Mouse (Mus musculus) heart, adult 8-10 months (tissue): ENCODE measurements around the gene Glipr1l3. TPM values are rescaled to one million over a fixed set of nuclear protein-coding genes. Genes with fewer than 3 reads are reported as not detected.
"Not testable (repeated sequence)": the region's sequence is repeated elsewhere in the genome, so short reads cannot be mapped to it uniquely, and the experiment has no call there.

Experiments used
- DNase-seq: peaks from one replicate; pipeline ENCODE4 v3.0.0; 2022; ENCODE audit warnings: low spot score
- total RNA-seq, 4 experiments: library from RNA; stranded (reverse); gene quantifications; 2 replicates each; pipeline ENCODE4 v1.2.4; 2022

Gene Glipr1l3
- total RNA-seq, result not detected

- peak; percentile 8 for DNase-seq
These were observed at the start of gene Glipr1l3 for GRCm38 (mm10) chr10:112159882-112160560. TSS of gene Glipr1l3 (minus strand) at chr10:112160327.

DNA sequence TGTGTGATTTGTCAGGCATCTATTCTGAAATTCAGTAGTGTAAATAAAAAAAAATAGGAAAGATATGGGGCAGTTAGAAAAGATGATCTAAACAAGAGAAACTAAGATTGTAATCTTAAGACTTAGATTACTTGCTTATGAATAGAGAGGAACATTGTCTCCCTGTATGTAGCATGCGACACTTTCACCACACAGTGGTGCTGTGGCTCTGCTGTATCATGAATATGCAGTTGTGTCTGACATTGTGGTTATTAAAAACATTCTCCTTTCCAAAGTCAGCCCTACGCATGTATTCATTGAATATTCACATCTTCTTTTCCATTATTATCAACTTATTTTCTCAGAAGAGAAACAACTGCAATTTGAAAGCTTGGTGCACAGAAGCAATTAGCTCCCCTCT is 43.3 kb upstream of the Glipr1l3 start:
- no peak for DNase-seq

- DNase-seq, result not testable (repeated sequence)
These were observed 33.8 kb upstream of the Glipr1l3 start for GRCm38 (mm10) chr10:112193919-112194318.

DNA sequence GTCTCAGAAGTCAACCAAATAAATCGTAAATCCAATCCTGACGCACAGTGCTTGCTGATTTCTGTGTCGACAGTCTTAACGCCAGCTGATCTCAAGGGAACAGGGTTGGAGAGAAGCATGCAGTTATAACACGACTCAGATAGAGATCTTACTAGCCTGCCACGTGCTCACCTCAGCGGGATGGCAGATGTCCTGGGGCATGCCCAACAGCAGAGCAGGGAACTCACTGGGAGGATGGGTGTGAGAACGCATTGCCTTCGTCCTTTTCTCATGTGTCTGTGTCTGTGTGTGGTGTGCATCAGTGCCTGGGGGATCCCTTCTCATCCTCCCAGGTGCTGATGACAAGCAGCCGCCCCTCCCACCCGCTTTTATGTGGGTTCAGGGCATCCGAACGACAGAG is 16.9 kb upstream of the Glipr1l3 start:
- not testable (repeated sequence) for DNase-seq

GRCm38 (mm10) chr10:112163168-112163766 is 3.1 kb upstream of the Glipr1l3 start, which contains the start of gene Caps2:
TSS of gene Caps2 (plus strand) at chr10:112163621.
- no peak for DNase-seq

DNA sequence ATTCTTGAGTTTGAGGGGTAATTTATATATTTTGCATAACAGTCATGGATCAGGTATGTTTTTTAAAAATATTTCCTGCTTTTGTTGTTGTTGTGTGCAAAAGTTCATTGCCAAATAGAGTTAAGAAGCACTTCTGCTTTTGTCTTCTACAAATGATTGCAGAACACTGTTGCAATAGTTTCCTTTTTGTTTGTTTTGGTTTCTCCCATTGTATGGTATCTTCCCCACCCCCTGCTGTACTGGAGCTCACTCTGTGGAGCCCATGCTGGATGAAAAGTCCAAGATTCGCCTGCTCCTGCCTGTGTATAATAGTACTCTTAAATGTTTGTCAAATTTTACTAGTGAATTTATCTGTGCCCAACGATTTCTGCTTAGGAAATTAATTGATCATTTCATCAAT is 20.3 kb downstream of the Glipr1l3 start:
- DNase-seq, result no peak

GRCm38 (mm10) chr10:112138871-112139430 is 21.2 kb downstream of the Glipr1l3 start:
- no peak for DNase-seq

DNA sequence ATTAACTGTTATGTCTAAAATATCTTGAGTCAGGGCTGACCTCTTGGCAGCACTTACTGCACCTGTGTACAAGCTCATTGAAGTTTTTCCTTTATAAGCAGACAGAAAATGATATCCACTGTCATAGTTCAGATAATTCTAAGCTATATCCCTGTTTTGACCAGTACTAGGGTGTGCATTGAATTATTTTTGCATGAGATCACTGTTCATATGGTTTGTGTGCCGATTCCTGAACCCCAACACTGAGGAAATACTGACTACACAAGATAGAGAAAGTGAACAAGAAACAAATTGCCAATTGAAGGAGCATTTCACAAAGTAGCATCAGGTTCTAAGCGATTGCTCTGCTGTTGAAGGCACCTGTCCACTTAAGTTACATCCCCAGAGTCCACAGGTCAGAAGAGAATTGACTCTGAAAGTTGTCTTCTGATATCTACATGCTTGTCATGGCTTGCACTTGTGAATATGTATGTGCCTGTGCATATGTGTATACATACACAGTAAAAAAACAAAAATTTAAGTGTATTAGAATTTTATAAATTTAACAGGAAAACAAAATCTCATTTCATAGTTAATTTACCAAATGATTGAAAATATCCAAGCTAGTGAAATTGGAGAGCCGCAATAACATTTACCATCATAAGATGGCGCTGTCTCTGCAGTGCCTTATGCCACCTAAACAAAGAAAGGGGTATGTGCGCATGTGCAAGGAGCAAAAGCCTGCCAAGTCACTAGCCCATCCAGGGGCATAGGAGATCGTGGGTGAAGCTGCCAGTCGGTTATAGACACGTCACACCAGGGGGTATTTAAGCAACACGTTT is 21.9 kb downstream of the Glipr1l3 start:
- DNase-seq, result no peak

GRCm38 (mm10) chr10:112132194-112132593 is 27.9 kb downstream of the Glipr1l3 start:
- DNase-seq, result no peak

DNA sequence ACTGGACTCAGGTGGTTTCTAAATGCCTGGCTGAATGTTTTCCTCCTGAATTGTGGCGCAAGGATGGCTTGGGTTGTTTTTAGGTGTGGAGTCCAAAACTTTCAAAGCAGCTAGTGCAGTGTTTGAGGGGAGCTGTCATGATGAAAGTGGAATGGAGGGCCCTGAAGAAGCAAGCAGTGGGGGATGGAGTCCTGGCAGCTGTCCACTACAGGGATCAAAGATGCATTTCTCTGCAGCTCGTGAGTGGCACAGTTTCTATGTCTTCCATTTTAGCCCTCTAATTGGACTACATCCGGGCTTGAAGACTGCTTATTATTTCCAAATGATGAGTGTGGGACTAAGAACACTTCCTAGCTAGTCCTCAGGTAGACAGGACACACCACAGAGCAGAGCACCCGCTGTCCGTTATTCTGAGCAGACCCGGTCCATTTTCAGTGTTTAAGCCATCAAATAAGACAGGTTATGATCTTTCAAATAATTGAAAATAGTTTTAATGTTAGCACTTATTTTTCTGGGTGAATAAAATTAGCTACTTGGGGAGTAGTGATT is 32.4 kb downstream of the Glipr1l3 start:
- DNase-seq, result not testable (repeated sequence)

DNA sequence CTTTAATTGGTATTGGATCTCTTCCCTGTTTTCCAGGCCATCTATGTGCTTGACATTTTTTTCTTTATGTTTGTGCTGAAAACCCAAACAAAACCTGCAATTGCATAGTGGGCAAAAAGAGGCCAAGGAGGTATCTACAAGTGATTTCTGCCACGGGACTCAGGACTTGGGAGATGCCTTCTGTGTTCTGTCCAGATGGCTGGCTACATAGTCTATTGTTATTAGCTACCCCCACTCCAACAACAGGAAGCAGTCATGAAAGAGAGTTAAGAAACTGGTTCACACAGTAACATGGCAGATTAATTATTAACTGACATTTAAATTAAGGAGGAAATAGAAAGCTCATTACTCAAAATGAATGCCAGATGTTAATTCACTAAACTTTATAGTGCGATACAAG is 35.0 kb downstream of the Glipr1l3 start:
- DNase-seq, result not testable (repeated sequence)

DNA sequence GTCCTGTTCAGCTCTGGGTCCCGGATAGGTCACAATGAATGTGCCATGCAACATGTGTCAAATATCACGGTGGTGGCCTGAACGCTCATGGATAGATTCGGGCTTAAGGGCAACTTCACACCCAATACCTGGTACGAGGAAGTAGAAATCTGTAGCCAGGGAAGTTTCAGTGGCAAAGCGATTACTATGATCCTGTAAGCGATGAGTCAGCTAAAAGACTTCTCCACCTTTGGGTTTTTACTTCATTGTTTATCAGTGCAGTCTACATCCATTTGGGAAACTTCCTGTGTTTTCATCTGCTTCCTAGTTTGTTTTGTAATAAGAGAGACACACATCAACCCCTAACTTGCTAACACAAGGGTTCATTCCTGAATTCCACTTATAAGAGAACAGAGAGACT is 49.7 kb downstream of the Glipr1l3 start:
- no peak for DNase-seq

GRCm38 (mm10) chr10:112105785-112106184 is 54.3 kb downstream of the Glipr1l3 start:
- peak; percentile 14 for DNase-seq

Other genes with a start within 250 kb of the Glipr1l3 start
- 10 to 100 TPM; 19.6 to 23.3 (median 21.5) TPM for gene Krr1, start 187.7 kb downstream of the Glipr1l3 start, total RNA-seq
- 1 to 10 TPM in 1 of 4 experiments, under 1 TPM in 3; 0.32 to 1.2 (median 0.77) TPM for gene Glipr1, start 157.7 kb downstream of the Glipr1l3 start, total RNA-seq
- not detected for gene Glipr1l1, start 100.1 kb downstream of the Glipr1l3 start, total RNA-seq
- gene Glipr1l2, start 77.0 kb downstream of the Glipr1l3 start, total RNA-seq, result not detected
- not detected for gene Caps2, start 3.3 kb upstream of the Glipr1l3 start, total RNA-seq
- gene Kcnc2, start 110.8 kb upstream of the Glipr1l3 start, total RNA-seq, result under 1 TPM; 0.25 to 0.78 (median 0.38) TPM